Mouse (Mus musculus): Measurements from ENCODE around the gene Fam129a. TPM values are rescaled to one million over a fixed set of nuclear protein-coding genes. Genes with fewer than 3 reads are reported as not detected.
A peak's percentile ranks its signal among the peaks of the same experiment; 100 is the strongest.

The Fam129a gene
- total RNA-seq, 1 experiment: 7.5 TPM

DNA sequence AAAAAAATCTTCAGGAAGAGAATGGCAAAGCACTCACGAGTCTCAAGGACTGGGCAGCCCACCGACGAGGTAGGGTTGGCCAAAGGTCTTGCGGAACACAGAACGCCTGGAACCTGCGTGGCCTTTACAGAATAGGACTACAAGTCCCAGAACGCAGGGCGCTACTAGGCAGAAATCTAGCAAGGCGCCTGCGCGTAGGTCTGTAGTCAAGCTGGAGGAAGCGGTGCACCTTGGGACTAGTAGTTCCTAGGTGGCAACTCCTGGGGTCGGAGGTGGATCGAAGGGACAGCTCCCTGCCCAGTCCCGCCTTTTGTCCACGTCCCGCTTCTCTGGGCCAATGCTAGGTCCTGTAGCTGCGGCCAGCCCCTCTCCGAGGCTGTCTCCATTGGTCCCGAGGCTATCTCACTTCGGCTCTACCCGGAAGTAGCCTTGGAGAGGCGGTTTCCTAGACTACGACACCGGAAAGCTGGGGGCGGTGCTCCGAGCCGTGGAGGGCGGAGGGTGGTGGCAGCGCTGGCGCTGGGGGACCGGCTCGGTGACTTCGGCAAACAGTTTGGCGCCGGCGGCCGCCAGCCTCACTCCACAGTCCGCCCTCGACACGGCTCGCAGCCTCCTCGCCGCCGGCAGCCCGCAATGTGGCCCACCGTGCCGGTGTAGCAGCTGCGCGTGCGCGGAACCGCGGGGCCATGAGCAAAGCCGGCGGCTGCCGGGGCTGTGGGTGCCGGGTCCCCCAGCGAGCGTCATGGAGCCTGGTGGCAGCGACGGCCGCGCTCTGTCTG lies 184.1 kb downstream of the Fam129a start, which contains the start of gene Edem3:
Gene Edem3 (plus strand): TSS at position 491 of the 779 bp plus-strand sequence.
- H3K4me3 ChIP-seq (ENCODE audit: insufficient read depth in 1 of 2, low read depth in 1 of 2, low read length in 2 of 2, poor library complexity in 1 of 2, severe bottlenecking in 1 of 2): peak within 1 kb of the TSS; percentile 93 to 98
- H3K27ac ChIP-seq (ENCODE audit: insufficient read depth, low read depth, low read length, poor library complexity, severe bottlenecking): no peak within 1 kb of the TSS
- DNase-seq (ENCODE audit: low read depth, low spot score): peak; percentile 95
- in situ Hi-C loops (cut with MboI; ENCODE audit: low sequenced_read_pairs in 2 of 2, unreplicated experiment in 2 of 2): no loop called here
- no peaks in the 10 kb centered on the region for H3K36me3 ChIP-seq (ENCODE audit: control insufficient read depth, insufficient read depth, low read length, poor library complexity, severe bottlenecking)
- 0 out of 4 replicates have a peak, but pooled peaks cover 0 to 3% of the 10 kb centered on the region in 2 experiments for H3K4me1 ChIP-seq (ENCODE audit: control insufficient read depth in 2 of 2, insufficient read depth in 2 of 2, low read length in 2 of 2, poor library complexity in 1 of 2)
- H3K9ac ChIP-seq (ENCODE audit: insufficient read depth, low read depth, low read length, poor library complexity, severe bottlenecking): peak within 1 kb of the TSS; percentile 87
- H3K9me3 ChIP-seq (ENCODE audit: control insufficient read depth, insufficient read depth, low read depth, low read length): no peaks in the 10 kb centered on the region
- TF ChIP-seq HCFC1 (IDR thresholded peaks at IDR 0.05; ENCODE audit: borderline replicate concordance, insufficient read depth, low read length): peak; percentile 99
- 0 out of 2 replicates have a peak, but pooled peaks have one; percentile 6 for TF ChIP-seq CHD2 (IDR thresholded peaks at IDR 0.05; ENCODE audit: low read depth, low read length)
- TF ChIP-seq MAFK (IDR thresholded peaks at IDR 0.05; ENCODE audit: insufficient read depth, low read depth, low read length): no peak

DNA sequence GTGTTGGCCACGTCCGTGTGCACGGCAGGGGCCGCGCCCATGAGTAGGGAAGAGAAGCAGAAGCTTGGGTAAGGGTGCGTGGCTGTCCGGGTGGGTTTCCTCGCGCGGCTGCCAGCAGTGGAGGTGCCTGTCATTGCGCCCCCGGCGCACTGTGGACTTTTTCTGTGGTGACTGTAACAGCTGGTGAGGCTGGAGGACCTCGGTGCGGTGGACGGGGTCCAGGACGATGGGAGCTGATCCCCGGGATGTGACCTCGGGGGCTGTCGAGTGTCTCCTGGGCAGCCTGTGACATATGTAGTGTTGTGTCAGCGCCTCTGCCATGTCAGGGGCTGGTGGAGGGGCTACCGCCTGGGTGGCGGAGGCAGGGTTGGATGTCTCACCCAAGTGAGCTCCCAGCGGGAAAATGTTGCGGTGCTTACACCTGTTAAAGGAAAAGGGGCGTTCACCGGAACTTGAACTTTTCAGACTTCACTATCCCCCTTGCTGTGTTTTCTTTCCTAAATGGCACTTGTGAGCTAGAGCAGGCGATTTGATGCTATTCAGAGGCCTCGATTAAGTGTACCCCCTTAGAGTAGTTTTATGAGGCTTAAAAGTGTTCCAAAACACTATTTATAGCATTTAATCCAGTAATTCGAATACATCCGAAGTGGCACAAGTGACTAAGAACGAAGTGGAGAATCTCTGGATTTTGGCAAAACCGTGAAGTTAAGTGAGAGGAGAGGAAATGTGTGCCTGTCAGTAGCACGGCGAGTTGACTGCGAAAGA lies 184.9 kb downstream of the Fam129a start:
- in situ Hi-C loops (cut with MboI; ENCODE audit: low sequenced_read_pairs in 2 of 2, unreplicated experiment in 2 of 2): no loop called here
- Histone ChIP-seq H3K9me3 (ENCODE audit: control insufficient read depth, insufficient read depth, low read depth, low read length) (no peaks in the 10 kb centered on the region), H3K4me3 (ENCODE audit: insufficient read depth in 1 of 2, low read depth in 1 of 2, low read length in 2 of 2, poor library complexity in 1 of 2, severe bottlenecking in 1 of 2) (peak overlapping the region; percentile 93 to 98), H3K4me1 (ENCODE audit: control insufficient read depth in 2 of 2, insufficient read depth in 2 of 2, low read length in 2 of 2, poor library complexity in 1 of 2) (0 out of 4 replicates have a peak, but pooled peaks cover 0 to 3% of the 10 kb centered on the region in 2 experiments), H3K36me3 (ENCODE audit: control insufficient read depth, insufficient read depth, low read length, poor library complexity, severe bottlenecking) (no peaks in the 10 kb centered on the region), H3K9ac (ENCODE audit: insufficient read depth, low read depth, low read length, poor library complexity, severe bottlenecking) (peak overlapping the region; percentile 87), H3K27ac (ENCODE audit: insufficient read depth, low read depth, low read length, poor library complexity, severe bottlenecking) (no peak overlapping the region)
- no peak for DNase-seq (ENCODE audit: low read depth, low spot score)
- no peak for TF ChIP-seq CHD2 (IDR thresholded peaks at IDR 0.05; ENCODE audit: low read depth, low read length)
- TF ChIP-seq MAFK (IDR thresholded peaks at IDR 0.05; ENCODE audit: insufficient read depth, low read depth, low read length): no peak
- TF ChIP-seq ZNF384 (IDR thresholded peaks at IDR 0.05; ENCODE audit: low read depth, low read length): no peak
- TF ChIP-seq ZC3H11A (IDR thresholded peaks at IDR 0.05; ENCODE audit: borderline replicate concordance, low read depth, low read length): no peak
- no peak for TF ChIP-seq HCFC1 (IDR thresholded peaks at IDR 0.05; ENCODE audit: borderline replicate concordance, insufficient read depth, low read length)

DNA sequence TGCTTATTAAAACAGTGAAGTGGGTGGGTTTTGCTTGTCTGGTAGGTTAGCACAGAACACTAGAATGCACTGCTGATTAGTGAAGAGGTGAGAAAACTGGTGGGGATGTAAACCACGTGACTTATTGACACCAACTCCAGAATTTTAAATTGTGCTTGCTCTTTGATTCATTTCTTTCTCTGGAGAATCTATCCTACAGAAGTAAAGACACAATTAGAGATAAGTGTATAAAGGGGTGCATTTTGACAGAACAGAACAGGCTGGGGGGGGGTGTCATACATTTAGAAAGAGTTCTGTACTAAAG lies 185.4 kb downstream of the Fam129a start:
- peak overlapping the region; percentile 87; the same call in 1 of the 2 replicates for H3K9ac ChIP-seq (ENCODE audit: insufficient read depth, low read depth, low read length, poor library complexity, severe bottlenecking)
- no peak overlapping the region for H3K27ac ChIP-seq (ENCODE audit: insufficient read depth, low read depth, low read length, poor library complexity, severe bottlenecking)
- TF ChIP-seq HCFC1 (IDR thresholded peaks at IDR 0.05; ENCODE audit: borderline replicate concordance, insufficient read depth, low read length): no peak
- TF ChIP-seq ZNF384 (IDR thresholded peaks at IDR 0.05; ENCODE audit: low read depth, low read length): no peak
- no peak for TF ChIP-seq MAFK (IDR thresholded peaks at IDR 0.05; ENCODE audit: insufficient read depth, low read depth, low read length)
- TF ChIP-seq ZC3H11A (IDR thresholded peaks at IDR 0.05; ENCODE audit: borderline replicate concordance, low read depth, low read length): no peak
- TF ChIP-seq CHD2 (IDR thresholded peaks at IDR 0.05; ENCODE audit: low read depth, low read length): no peak
- peak overlapping the region; percentile 93 to 98; a peak in 3 of 4 replicates for H3K4me3 ChIP-seq (ENCODE audit: insufficient read depth in 1 of 2, low read depth in 1 of 2, low read length in 2 of 2, poor library complexity in 1 of 2, severe bottlenecking in 1 of 2)
- H3K9me3 ChIP-seq (ENCODE audit: control insufficient read depth, insufficient read depth, low read depth, low read length): no peaks in the 10 kb centered on the region
- DNase-seq (ENCODE audit: low read depth, low spot score): no peak
- no peaks in the 10 kb centered on the region for H3K36me3 ChIP-seq (ENCODE audit: control insufficient read depth, insufficient read depth, low read length, poor library complexity, severe bottlenecking)
- H3K4me1 ChIP-seq (ENCODE audit: control insufficient read depth in 2 of 2, insufficient read depth in 2 of 2, low read length in 2 of 2, poor library complexity in 1 of 2): 0 out of 4 replicates have a peak, but pooled peaks cover 0 to 3% of the 10 kb centered on the region in 2 experiments
- in situ Hi-C loops (cut with MboI; ENCODE audit: low sequenced_read_pairs in 2 of 2, unreplicated experiment in 2 of 2): no loop called here

DNA sequence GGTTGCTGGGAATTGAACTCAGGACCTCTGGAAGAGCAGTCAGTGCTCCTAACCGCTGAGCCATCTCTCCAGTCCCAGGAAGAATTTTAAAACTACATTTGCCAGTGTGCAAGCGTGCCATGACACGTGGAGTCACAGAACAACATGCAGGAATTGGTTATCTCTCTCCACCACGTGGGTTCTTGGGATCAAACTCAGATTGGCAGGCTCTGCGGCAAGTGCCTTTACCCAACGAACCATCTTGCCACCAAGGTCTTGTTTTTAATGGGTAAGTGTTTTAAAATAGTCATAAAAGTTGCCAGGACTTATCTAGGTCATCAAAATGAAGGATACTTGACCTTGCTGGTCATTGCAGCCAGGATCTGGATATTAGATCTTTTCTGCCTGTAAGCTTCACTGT lies 187.3 kb downstream of the Fam129a start:
- H3K4me1 ChIP-seq (ENCODE audit: control insufficient read depth in 2 of 2, insufficient read depth in 2 of 2, low read length in 2 of 2, poor library complexity in 1 of 2): 0 out of 4 replicates have a peak, but pooled peaks cover 0 to 3% of the 10 kb centered on the region in 2 experiments
- no peak for DNase-seq (ENCODE audit: low read depth, low spot score)
- in situ Hi-C loops (cut with MboI; ENCODE audit: low sequenced_read_pairs in 2 of 2, unreplicated experiment in 2 of 2): no loop called here
- no peak overlapping the region for H3K9ac ChIP-seq (ENCODE audit: insufficient read depth, low read depth, low read length, poor library complexity, severe bottlenecking)
- no peaks in the 10 kb centered on the region for H3K36me3 ChIP-seq (ENCODE audit: control insufficient read depth, insufficient read depth, low read length, poor library complexity, severe bottlenecking)
- no peaks in the 10 kb centered on the region for H3K9me3 ChIP-seq (ENCODE audit: control insufficient read depth, insufficient read depth, low read depth, low read length)
- no peak overlapping the region for H3K4me3 ChIP-seq (ENCODE audit: insufficient read depth in 1 of 2, low read depth in 1 of 2, low read length in 2 of 2, poor library complexity in 1 of 2, severe bottlenecking in 1 of 2)
- TF ChIP-seq HCFC1 (IDR thresholded peaks at IDR 0.05; ENCODE audit: borderline replicate concordance, insufficient read depth, low read length) (no peak), ZC3H11A (IDR thresholded peaks at IDR 0.05; ENCODE audit: borderline replicate concordance, low read depth, low read length) (no peak), MAFK (IDR thresholded peaks at IDR 0.05; ENCODE audit: insufficient read depth, low read depth, low read length) (no peak), ZNF384 (IDR thresholded peaks at IDR 0.05; ENCODE audit: low read depth, low read length) (no peak), CHD2 (IDR thresholded peaks at IDR 0.05; ENCODE audit: low read depth, low read length) (no peak)
- H3K27ac ChIP-seq (ENCODE audit: insufficient read depth, low read depth, low read length, poor library complexity, severe bottlenecking): no peak overlapping the region
